In genomic region chr16:85215846-85216245, GRCm38 (mm10) we compare ENCODE assay signal across 14 mouse cellular contexts. TPM values are rescaled to one million over a fixed set of nuclear protein-coding genes. Genes with fewer than 3 reads are reported as not detected.
DNase-seq lines count a peak whose midpoint lies in the region; ATAC-seq lines count a peak whose summit lies in the region.
"Had no signal": no experiment of that assay in that cellular context is flagged by ENCODE, and none has a peak within 500 bp of the region (broad histone marks: within the 10 kb centered on the region; RNA-seq: fewer than 3 reads in every experiment).

No protein-coding gene starts in this region.

- no peaks in the 10 kb centered on the region for H3K36me3 ChIP-seq in heart, embryonic 16.5 days (ENCODE audit: control insufficient read depth, insufficient read depth)
- H3K36me3 ChIP-seq in forebrain, embryonic 13.5 days (ENCODE audit: poor library complexity, severe bottlenecking) = no peaks in the 10 kb centered on the region
- H3K36me3 ChIP-seq: hindbrain, embryonic 15.5 days; limb, embryonic 13.5 days had no signal

- no peak overlapping the region for H3K4me3 ChIP-seq in heart, embryonic 16.5 days (ENCODE audit: low read length)
- no peak overlapping the region for H3K4me3 ChIP-seq in forebrain, embryonic 13.5 days
- H3K4me3 ChIP-seq: hindbrain, embryonic 15.5 days; limb, embryonic 13.5 days had no signal

- DNase-seq in heart, adult 18-20 months = no peak
- peak; percentile 71 for DNase-seq in brain, adult 2 months (ENCODE audit: low read depth, low spot score)
- peak; percentile 7 to 11 for DNase-seq in frontal cortex, postnatal 10 days (ENCODE audit: low spot score in 2 of 2)
- peak; percentile 8 to 22 for DNase-seq in left cerebral cortex, postnatal 10 days (ENCODE audit: extremely low spot score in 1 of 2, low spot score in 2 of 2)
- DNase-seq in embryo, embryonic 10.5 days (ENCODE audit: low spot score) = no peak
- DNase-seq: cerebellum, adult 9-11 months; gastrocnemius, postnatal 25 days; thymus, postnatal 25 days had no signal

- 0 out of 2 replicates have a peak overlapping the region, but pooled peaks have one; percentile 16 for H3K4me2 ChIP-seq in heart, embryonic 16.5 days (ENCODE audit: low read depth, low read length)
- H3K4me2 ChIP-seq in forebrain, embryonic 13.5 days = no peak overlapping the region
- H3K4me2 ChIP-seq: hindbrain, embryonic 15.5 days; limb, embryonic 13.5 days had no signal

- H3K27ac ChIP-seq in heart, embryonic 16.5 days (ENCODE audit: low read length) = no peak overlapping the region
- H3K27ac ChIP-seq in forebrain, embryonic 13.5 days = no peak overlapping the region
- H3K27ac ChIP-seq: hindbrain, embryonic 15.5 days; limb, embryonic 13.5 days; macrophage had no signal

- H3K4me1 ChIP-seq in heart, embryonic 16.5 days (ENCODE audit: control insufficient read depth, insufficient read depth, low read length) = no peaks in the 10 kb centered on the region
- no peaks in the 10 kb centered on the region for H3K4me1 ChIP-seq in forebrain, embryonic 13.5 days
- H3K4me1 ChIP-seq: hindbrain, embryonic 15.5 days had no signal

- no peak overlapping the region for H3K9ac ChIP-seq in heart, embryonic 16.5 days (ENCODE audit: low read length)
- H3K9ac ChIP-seq in forebrain, embryonic 13.5 days = no peak overlapping the region
- H3K9ac ChIP-seq: hindbrain, embryonic 15.5 days; limb, embryonic 13.5 days had no signal

- H3K27me3 ChIP-seq in heart, embryonic 16.5 days (ENCODE audit: control insufficient read depth, insufficient read depth, low read length) = no peaks in the 10 kb centered on the region
- no peaks in the 10 kb centered on the region for H3K27me3 ChIP-seq in forebrain, embryonic 13.5 days
- H3K27me3 ChIP-seq: CH12.LX; hindbrain, embryonic 15.5 days; limb, embryonic 13.5 days had no signal

- WGBS in heart, embryonic 16.5 days = 43% methylated on average over 9 of the region's 9 CpGs
- WGBS in forebrain, embryonic 13.5 days = 84% methylated on average over 9 of the region's 9 CpGs

- intact Hi-C loops in left cerebral cortex, postnatal 10 days (cut with DNase I) = no loop called here

- no peaks in the 10 kb centered on the region for H3K9me3 ChIP-seq in heart, embryonic 16.5 days (replicated peaks; ENCODE audit: control insufficient read depth, low read length)
- H3K9me3 ChIP-seq in forebrain, embryonic 13.5 days (replicated peaks) = no peaks in the 10 kb centered on the region
- H3K9me3 ChIP-seq: hindbrain, embryonic 15.5 days; limb, embryonic 13.5 days had no signal

- ATAC-seq in heart, embryonic 16.5 days (replicated peaks; ENCODE audit: extremely low read depth, insufficient read depth, low FRiP score) = no peak
- no peak for ATAC-seq in forebrain, embryonic 13.5 days

RNA-seq across cellular contexts. Expression of gene App, which starts 42.3 kb away (rescaled TPM):
- 175 and 187 TPM in 2 replicates for polyA plus RNA-seq in heart, embryonic 16.5 days (2015; fragmentation: Nextera tagmentation; extraction: Ambion mirVana)
- total RNA-seq in heart, adult 18-20 months (2021) = 100 to 1,000 TPM; 132 to 140 TPM
- total RNA-seq in left cerebral cortex, postnatal 10 days (2021) = 1,000 to 10,000 TPM; 1,138 to 1,191 TPM
- 165 and 168 TPM in 2 replicates for polyA plus RNA-seq in forebrain, embryonic 13.5 days (2015; fragmentation: Nextera tagmentation; extraction: Ambion mirVana)

Comparison
In these comparisons a context has a peak if more than half of its experiments do, and no peak if none do; other contexts are left out.
1. DNase-seq: peak in brain, adult 2 months (single experiment), frontal cortex, postnatal 10 days (2 of 2) and left cerebral cortex, postnatal 10 days (2 of 2); none in heart, adult 18-20 months (0 of 2) and embryo, embryonic 10.5 days (single experiment).
2. RNA of gene App, which starts 42.3 kb away (total RNA-seq): 1,138 to 1,191 TPM in left cerebral cortex, postnatal 10 days; 132 to 140 TPM in heart, adult 18-20 months; every median in the first group is over 4 times any median in the second.